Mouse (Mus musculus) brain, adult 10 weeks (tissue): ENCODE data around the gene H2-M3. TPM values are rescaled to one million over a fixed set of nuclear protein-coding genes. Genes with fewer than 3 reads are reported as not detected.

Experiments used
- polyA plus RNA-seq: library from polyadenylated mRNA; stranded (reverse); fragments of 350-450 nt; fragmentation: Illumina TruSeq; extraction: RNeasy Lipid Tissue Mini Kit (QIAGEN cat#74804); gene quantifications from one replicate; pipeline ENCODE4 v1.2.3, GENCODE M21; 2015; ENCODE audit warnings: low read depth, low replicate concordance

H2-M3 gene
- polyA plus RNA-seq = 5.0 TPM

DNA sequence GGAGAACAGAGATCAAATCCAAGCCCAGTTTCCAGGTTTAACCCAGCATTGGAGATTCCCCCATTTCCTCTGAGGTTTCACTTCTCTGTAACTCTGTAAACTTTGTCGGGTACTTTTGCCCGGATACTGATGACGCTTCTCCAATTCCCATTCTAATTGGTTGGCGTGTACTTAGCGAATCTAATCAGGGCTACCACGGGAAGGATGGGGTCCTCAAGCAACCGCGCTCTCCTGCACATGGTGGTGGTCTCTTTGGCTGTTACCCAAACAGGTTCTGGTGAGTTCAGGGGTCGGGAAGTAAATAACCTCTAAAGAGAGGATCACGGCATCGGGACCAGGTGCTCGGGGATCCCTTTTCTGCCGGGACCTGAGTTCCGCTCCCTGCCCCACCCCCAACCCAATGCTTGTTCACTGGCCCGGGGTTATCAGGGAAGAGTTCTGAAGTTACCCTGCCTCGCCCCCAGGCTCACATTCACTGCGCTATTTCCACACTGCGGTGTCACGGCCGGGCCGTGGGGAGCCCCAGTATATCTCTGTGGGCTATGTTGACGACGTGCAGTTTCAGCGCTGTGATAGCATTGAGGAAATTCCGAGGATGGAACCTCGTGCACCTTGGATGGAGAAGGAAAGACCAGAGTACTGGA, at the start of gene H2-M3:
Gene H2-M3 (plus strand): TSS at position 163 of the 644 bp plus-strand sequence.

GRCm38 (mm10) chr17:37237230-37237629, 32.8 kb upstream of the H2-M3 start, which contains the start of gene Olfr97:
TSS of gene Olfr97 (minus strand) at chr17:37237330.

GRCm38 (mm10) chr17:37263626-37264025, 6.4 kb upstream of the H2-M3 start, which contains the start of gene Olfr98:
TSS of gene Olfr98 (minus strand) at chr17:37263749.

DNA sequence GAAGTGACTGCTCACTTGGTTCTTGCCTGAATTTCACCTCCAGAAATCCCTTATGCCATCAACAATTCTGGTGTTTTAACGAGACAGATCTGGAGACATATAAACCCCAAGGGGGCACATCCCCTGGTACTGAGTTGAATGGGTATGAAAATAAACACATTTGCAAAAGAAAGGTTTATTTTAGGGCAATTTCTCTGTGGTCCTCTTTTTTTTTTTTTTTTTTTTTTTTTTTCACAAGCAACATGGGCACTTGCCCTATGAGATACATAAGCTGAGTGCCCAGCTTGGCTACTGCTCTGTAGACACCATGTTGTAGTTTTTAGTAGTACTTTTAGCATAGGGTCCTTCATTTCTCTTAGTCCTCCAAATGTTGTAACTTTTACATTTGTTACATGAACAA, 13.3 kb downstream of the H2-M3 start, which contains the start of gene Olfr99:
Gene Olfr99 (minus strand): TSS at position 101 of the 400 bp plus-strand sequence.

GRCm38 (mm10) chr17:37304213-37304612, 34.2 kb downstream of the H2-M3 start, which contains the start of gene Olfr101:
TSS of gene Olfr101 (minus strand) at chr17:37304313.

GRCm38 (mm10) chr17:37316954-37317353, 46.9 kb downstream of the H2-M3 start, which contains the start of gene Olfr102:
TSS of gene Olfr102 (minus strand) at chr17:37317054.

Other genes with a start within 250 kb of the H2-M3 start
- gene Mog, start 246.8 kb upstream of the H2-M3 start, polyA plus RNA-seq = 122 TPM
- 529 TPM for gene Gabbr1, start 224.3 kb upstream of the H2-M3 start, polyA plus RNA-seq
- gene Olfr90, start 181.7 kb upstream of the H2-M3 start, polyA plus RNA-seq = not detected
- not detected for gene Olfr91, start 171.9 kb upstream of the H2-M3 start, polyA plus RNA-seq
- not detected for gene Olfr92, start 150.1 kb upstream of the H2-M3 start, polyA plus RNA-seq
- not detected for gene Olfr93, start 108.7 kb upstream of the H2-M3 start, polyA plus RNA-seq
- not detected for gene Ubd, start 76.3 kb upstream of the H2-M3 start, polyA plus RNA-seq
- not detected for gene Olfr94, start 69.2 kb upstream of the H2-M3 start, polyA plus RNA-seq
- gene Olfr95, start 57.1 kb upstream of the H2-M3 start, polyA plus RNA-seq = not detected
- not detected for gene Olfr96, start 50.1 kb upstream of the H2-M3 start, polyA plus RNA-seq
- gene Olfr97, start 32.9 kb upstream of the H2-M3 start, polyA plus RNA-seq = not detected
- gene Olfr98, start 6.5 kb upstream of the H2-M3 start, polyA plus RNA-seq = not detected
- gene Olfr99, start 13.2 kb downstream of the H2-M3 start, polyA plus RNA-seq = not detected
- gene Olfr101, start 34.1 kb downstream of the H2-M3 start, polyA plus RNA-seq = not detected
- gene Olfr102, start 46.8 kb downstream of the H2-M3 start, polyA plus RNA-seq = not detected
- not detected for gene Olfr103, start 69.5 kb downstream of the H2-M3 start, polyA plus RNA-seq
- not detected for gene Olfr104-ps, start 89.4 kb downstream of the H2-M3 start, polyA plus RNA-seq
- not detected for gene Olfr105-ps, start 108.8 kb downstream of the H2-M3 start, polyA plus RNA-seq
- gene Olfr106-ps, start 120.2 kb downstream of the H2-M3 start, polyA plus RNA-seq = not detected
- not detected for gene Olfr107, start 129.0 kb downstream of the H2-M3 start, polyA plus RNA-seq
- not detected for gene Olfr108, start 175.3 kb downstream of the H2-M3 start, polyA plus RNA-seq
- not detected for gene Olfr109, start 188.7 kb downstream of the H2-M3 start, polyA plus RNA-seq
- not detected for gene H2-M2, start 213.3 kb downstream of the H2-M3 start, polyA plus RNA-seq
- not detected for gene Olfr110, start 222.2 kb downstream of the H2-M3 start, polyA plus RNA-seq
- gene Olfr111, start 237.8 kb downstream of the H2-M3 start, polyA plus RNA-seq = not detected